Mouse (Mus musculus) hindbrain, embryonic 16.5 days (tissue): Measurements from ENCODE around the gene Zkscan1. TPM values are rescaled to one million over a fixed set of nuclear protein-coding genes. Genes with fewer than 3 reads are reported as not detected.
"Not testable (repeated sequence)": the region's sequence is repeated elsewhere in the genome, so short reads cannot be mapped to it uniquely, and the experiment has no call there.

Experiments
- ATAC-seq: fragments of 200-750 bp; cut with Nextera tagmentation; 2 replicates; pipeline ENCODE4 v1.8.0; 2017; ENCODE audit warnings: moderate TSS enrichment, moderate library complexity
- H3K27ac ChIP-seq: fragments of 300-500 bp; sonication (generic); 2 replicates; pipeline ENCODE4 v1.5.1; 2014; ENCODE audit warnings: low read depth, mild to moderate bottlenecking, control low read depth, low read length, moderate library complexity
- H3K27me3 ChIP-seq: fragments of 300-500 bp; sonication (generic); replicated peaks from 2 replicates; pipeline ENCODE4 v1.6.1; 2014; ENCODE audit warnings: low read length; ENCODE audit not compliant: control insufficient read depth, insufficient read depth
- H3K36me3 ChIP-seq: fragments of 300-500 bp; sonication (generic); 2 replicates; pipeline ENCODE4 v1.6.1; 2014; ENCODE audit warnings: mild to moderate bottlenecking, low read length, moderate library complexity, mixed read lengths; ENCODE audit not compliant: control insufficient read depth, insufficient read depth
- H3K4me1 ChIP-seq: fragments of 300-500 bp; sonication (generic); 2 replicates; pipeline ENCODE4 v1.6.1; 2014; ENCODE audit warnings: low read depth, low read length; ENCODE audit not compliant: control insufficient read depth, insufficient read depth
- H3K4me2 ChIP-seq: fragments of 300-500 bp; sonication (generic); 2 replicates; pipeline ENCODE4 v1.6.1; 2014; ENCODE audit warnings: mild to moderate bottlenecking, low read length, control low read depth, moderate library complexity
- H3K4me3 ChIP-seq: fragments of 300-500 bp; sonication (generic); 2 replicates; pipeline ENCODE4 v1.5.1; 2014; ENCODE audit warnings: mild to moderate bottlenecking, low read length, control low read depth, moderate library complexity
- H3K9ac ChIP-seq: fragments of 300-500 bp; sonication (generic); 2 replicates; pipeline ENCODE4 v1.6.1; 2014; ENCODE audit warnings: low read depth, mild to moderate bottlenecking, control low read depth, low read length, moderate library complexity
- H3K9me3 ChIP-seq: fragments of 300-500 bp; sonication (generic); 2 replicates; pipeline ENCODE4 v1.6.1; 2014; ENCODE audit warnings: mild to moderate bottlenecking, low read length, moderate library complexity; ENCODE audit not compliant: control insufficient read depth
- WGBS: fragments of 180-500 bp; shearing (Covaris S2); extraction: QIAGEN DNeasy Blood & Tissue Kit; methylation state at CpG from one replicate; pipeline ENCODE4 v1.1.7; 2014; 5-methylcytosine and 5-hydroxymethylcytosine counted together
- polyA plus RNA-seq: library from polyadenylated mRNA; unstranded; fragments of >200 nt; fragmentation: Nextera tagmentation; extraction: Ambion mirVana; gene quantifications from 2 replicates; pipeline ENCODE4 v1.2.1, GENCODE M21; 2015

Zkscan1 gene
- 15.9 and 20.5 TPM in 2 replicates for polyA plus RNA-seq

DNA sequence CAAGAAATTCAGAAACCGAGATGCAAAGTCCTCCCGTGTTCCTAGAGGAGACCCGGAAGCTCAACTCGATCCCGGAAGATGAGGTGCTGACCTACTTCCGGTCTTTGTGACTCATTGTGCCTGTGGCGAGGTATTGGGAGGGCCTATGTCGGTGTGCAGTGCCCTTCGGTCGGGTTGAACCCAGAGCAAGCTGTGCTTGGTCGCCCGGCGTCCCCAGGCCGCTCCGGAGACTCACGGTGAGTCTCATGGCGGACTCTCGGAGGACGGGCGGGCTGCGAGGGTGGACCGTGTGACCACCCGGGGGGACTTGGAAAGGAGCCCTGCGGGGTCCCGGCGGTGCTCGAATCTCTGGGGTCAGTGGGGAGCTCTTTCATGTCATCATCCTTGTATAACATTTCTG, at the start of gene Zkscan1:
Zkscan1 (plus strand) TSS at position 89 of the 400 bp plus-strand sequence.
- H3K27me3 ChIP-seq, result no peaks in the 10 kb centered on the region
- 0% methylated on average over 27 of the region's 27 CpGs for WGBS

DNA sequence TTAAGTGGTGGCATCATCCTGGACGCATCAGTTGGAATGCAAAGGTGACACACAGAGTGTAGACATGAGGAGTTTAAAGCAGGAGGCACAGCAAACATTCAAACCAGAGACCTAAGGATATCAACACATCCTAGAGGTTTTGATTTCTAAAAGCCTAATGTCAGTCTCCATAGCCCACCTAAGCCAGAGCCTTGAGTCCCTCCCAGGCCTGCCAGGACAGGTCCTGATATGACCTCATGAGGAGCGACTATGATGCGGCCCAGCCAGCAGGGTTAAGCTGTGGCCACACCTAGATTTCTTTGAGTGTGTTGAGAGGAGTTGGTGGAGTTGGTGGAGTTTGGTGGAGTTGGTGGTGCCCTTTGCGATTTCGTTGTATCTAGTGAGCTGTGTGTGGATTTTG, 32.0 kb upstream of the Zkscan1 start, which contains the start of gene Smok3c:
Smok3c (plus strand) TSS at position 301 of the 400 bp plus-strand sequence.
- not testable (repeated sequence) for H3K4me1 ChIP-seq, H3K9ac ChIP-seq, H3K27me3 ChIP-seq, H3K4me2 ChIP-seq, H3K9me3 ChIP-seq, ATAC-seq, H3K36me3 ChIP-seq, H3K4me3 ChIP-seq, H3K27ac ChIP-seq
- no CpG with 5 or more reads among the region's 5 CpGs for WGBS

More for the DNA sequence above, at the start of gene Zkscan1:
- H3K4me3 ChIP-seq, result peak within 1 kb of the TSS; percentile 100
- 0 out of 2 replicates have a peak, but pooled peaks cover 4% of the 10 kb centered on the region for H3K36me3 ChIP-seq
- peak; percentile 96 for ATAC-seq
- H3K9ac ChIP-seq, result peak within 1 kb of the TSS; percentile 99
- peak within 1 kb of the TSS; percentile 94 for H3K27ac ChIP-seq
- H3K4me1 ChIP-seq, result peaks cover 17% of the 10 kb centered on the region
- H3K9me3 ChIP-seq, result no peaks in the 10 kb centered on the region
- peak within 1 kb of the TSS; percentile 72 for H3K4me2 ChIP-seq

DNA sequence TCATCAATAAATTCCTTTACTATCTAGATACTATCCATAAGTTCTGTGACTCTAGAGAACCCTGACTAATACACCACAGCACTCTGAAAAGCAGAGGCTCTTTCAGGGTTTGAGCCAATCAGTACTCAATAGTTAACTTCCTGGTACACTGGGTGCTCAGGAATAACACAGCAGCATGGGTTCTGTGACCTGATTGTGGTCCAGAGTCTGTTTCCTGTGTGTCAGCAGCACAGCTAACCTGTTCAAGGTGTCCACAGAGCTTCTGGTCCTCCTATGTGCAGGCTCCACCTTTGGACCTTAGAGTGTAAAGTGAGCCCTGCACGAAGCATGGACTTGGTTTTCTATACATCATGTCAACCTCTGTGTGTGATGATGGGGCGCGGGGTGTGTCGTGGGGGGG, 11.1 kb upstream of the Zkscan1 start:
- no peak overlapping the region for H3K4me2 ChIP-seq
- 91% methylated on average over 4 of the region's 4 CpGs for WGBS
- ATAC-seq, result no peak
- no peaks in the 10 kb centered on the region for H3K4me1 ChIP-seq
- no peaks in the 10 kb centered on the region for H3K27me3 ChIP-seq
- no peak overlapping the region for H3K9ac ChIP-seq
- H3K27ac ChIP-seq, result no peak overlapping the region
- no peak overlapping the region for H3K4me3 ChIP-seq
- H3K36me3 ChIP-seq, result no peaks in the 10 kb centered on the region
- no peaks in the 10 kb centered on the region for H3K9me3 ChIP-seq

DNA sequence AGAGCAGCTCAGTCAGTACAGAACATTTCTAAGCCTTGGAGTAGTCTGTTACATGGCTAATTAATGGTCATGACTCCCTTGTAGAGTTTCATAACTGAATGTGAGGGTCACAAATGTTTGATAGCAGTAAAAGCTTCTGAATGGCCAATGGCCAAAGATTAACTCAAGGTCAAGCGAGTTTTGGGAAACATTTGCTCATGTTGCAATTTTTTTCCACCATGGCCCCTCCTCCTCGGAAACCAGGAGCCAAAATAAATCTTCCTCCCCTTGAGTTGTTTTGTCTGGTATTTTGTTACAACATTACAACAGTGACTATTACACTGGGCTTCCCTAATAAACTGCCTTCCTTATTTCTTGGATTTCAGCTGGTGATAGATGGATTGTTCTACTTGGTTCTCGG, 9.2 kb upstream of the Zkscan1 start:
- ATAC-seq, result no peak
- H3K4me3 ChIP-seq, result no peak overlapping the region
- H3K4me2 ChIP-seq, result no peak overlapping the region
- H3K9ac ChIP-seq, result no peak overlapping the region
- H3K27me3 ChIP-seq, result no peaks in the 10 kb centered on the region
- WGBS, result 76% methylated on average over 3 of the region's 3 CpGs
- H3K9me3 ChIP-seq, result no peaks in the 10 kb centered on the region
- H3K27ac ChIP-seq, result no peak overlapping the region
- H3K4me1 ChIP-seq, result no peaks in the 10 kb centered on the region
- no peaks in the 10 kb centered on the region for H3K36me3 ChIP-seq

DNA sequence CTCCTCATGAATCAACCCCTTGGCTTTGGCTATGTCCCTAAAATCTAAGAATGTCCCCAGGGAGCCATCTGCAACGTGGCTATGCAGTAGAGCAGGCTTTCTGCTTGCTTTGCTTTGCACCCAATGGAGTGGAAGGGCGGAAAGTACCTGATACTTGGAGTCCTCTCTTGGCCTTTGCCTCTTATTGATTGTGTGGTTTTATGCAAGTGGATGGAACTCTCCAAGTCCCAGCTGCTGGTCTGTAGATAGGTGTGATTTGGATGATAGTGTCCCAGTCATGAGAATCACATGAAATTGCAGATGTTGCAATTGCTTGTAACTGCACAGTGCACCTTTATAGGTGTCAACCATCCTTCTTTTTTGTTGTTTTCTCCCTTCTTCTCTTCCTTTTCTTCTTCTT, 8.7 kb upstream of the Zkscan1 start:
- H3K4me1 ChIP-seq, result no peaks in the 10 kb centered on the region
- H3K4me3 ChIP-seq, result no peak overlapping the region
- no peak overlapping the region for H3K9ac ChIP-seq
- H3K36me3 ChIP-seq, result no peaks in the 10 kb centered on the region
- H3K4me2 ChIP-seq, result no peak overlapping the region
- no peaks in the 10 kb centered on the region for H3K9me3 ChIP-seq
- no peak for ATAC-seq
- no peaks in the 10 kb centered on the region for H3K27me3 ChIP-seq
- 63% methylated on average over 2 of the region's 2 CpGs for WGBS
- no peak overlapping the region for H3K27ac ChIP-seq

DNA sequence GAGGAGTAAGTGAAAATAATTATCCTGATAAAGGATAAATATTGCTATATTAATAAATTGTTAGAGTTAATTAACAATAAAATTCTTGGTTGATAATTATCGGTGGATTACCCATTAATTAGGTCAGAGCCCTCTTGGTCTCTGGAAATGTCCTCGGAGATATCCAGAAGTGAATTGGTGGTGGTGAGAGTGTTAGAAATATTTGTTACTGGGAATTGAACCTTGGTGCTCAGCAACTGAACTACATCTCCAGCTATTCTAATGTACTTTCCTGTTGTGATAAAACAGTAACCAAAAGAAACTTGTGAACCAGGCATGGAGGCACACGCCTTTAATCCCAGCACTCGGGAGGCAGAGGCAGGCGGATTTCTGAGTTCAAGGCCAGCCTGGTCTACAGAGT, 4.4 kb upstream of the Zkscan1 start:
- WGBS, result 93% methylated on average over 5 of the region's 5 CpGs
- Histone ChIP-seq H3K4me1 (0 out of 2 replicates have a peak, but pooled peaks cover 2% of the 10 kb centered on the region), H3K27me3 (no peaks in the 10 kb centered on the region), H3K4me2 (no peak overlapping the region), H3K9ac (no peak overlapping the region), H3K36me3 (no peaks in the 10 kb centered on the region), H3K4me3 (no peak overlapping the region), H3K9me3 (no peaks in the 10 kb centered on the region), H3K27ac (no peak overlapping the region)
- ATAC-seq, result no peak

DNA sequence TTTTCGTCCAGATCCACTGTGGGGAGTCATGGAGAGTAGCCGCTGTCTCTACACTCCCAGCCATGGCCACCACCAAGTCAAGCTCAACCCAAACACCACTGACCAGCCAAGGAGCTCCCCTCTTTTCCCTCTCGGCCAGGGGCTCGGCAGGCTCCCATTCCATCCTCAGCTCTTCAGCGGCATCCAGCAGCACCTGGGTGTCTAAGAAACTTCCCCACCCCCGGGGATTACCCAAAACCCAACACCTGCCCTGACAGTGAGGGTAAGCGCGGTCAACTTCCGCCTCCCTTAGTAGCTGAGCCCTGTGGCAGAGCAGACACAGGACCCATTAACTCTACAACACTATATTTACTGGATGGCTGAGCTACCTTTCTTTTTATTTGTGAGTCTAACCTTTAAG, 3.4 kb upstream of the Zkscan1 start:
- Histone ChIP-seq H3K27me3 (no peaks in the 10 kb centered on the region), H3K4me3 (no peak overlapping the region), H3K4me2 (no peak overlapping the region), H3K9me3 (no peaks in the 10 kb centered on the region), H3K27ac (no peak overlapping the region), H3K36me3 (no peaks in the 10 kb centered on the region), H3K4me1 (peaks cover 8% of the 10 kb centered on the region), H3K9ac (no peak overlapping the region)
- WGBS, result 90% methylated on average over 9 of the region's 9 CpGs
- ATAC-seq, result no peak

DNA sequence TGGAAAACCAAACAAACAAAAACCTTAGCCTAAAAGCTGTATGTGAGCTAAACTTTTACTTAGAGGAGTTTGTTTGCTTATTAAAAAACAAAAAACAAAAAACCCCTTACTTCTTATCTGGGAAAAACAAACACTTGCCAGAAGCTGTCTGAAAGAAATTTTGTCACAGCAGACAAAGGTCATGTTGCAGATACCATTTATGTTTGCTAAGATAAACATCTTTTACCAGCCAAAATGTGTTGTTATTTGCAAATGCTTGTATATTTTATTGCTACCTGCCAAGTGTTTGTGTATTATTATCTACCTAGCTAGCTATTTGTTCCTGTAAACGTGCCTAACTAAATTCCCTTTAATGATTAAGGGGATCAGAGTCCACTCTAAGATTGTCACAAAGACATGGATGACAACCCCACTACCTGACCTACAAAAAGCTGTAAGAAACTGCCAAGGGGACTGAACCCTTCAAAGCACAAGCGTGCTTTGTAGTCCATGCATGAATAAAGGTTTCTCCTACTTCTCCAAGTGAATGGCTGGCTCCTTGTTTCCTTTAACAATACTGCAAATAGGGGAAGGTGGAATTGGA, 1.5 kb upstream of the Zkscan1 start:
- H3K27ac ChIP-seq, result no peak overlapping the region
- H3K4me2 ChIP-seq, result no peak overlapping the region
- WGBS, result 67% methylated on average over 2 of the region's 2 CpGs
- H3K36me3 ChIP-seq, result 0 out of 2 replicates have a peak, but pooled peaks cover 4% of the 10 kb centered on the region
- no peaks in the 10 kb centered on the region for H3K27me3 ChIP-seq
- H3K9ac ChIP-seq, result no peak overlapping the region
- H3K9me3 ChIP-seq, result no peaks in the 10 kb centered on the region
- no peak overlapping the region for H3K4me3 ChIP-seq
- ATAC-seq, result no peak
- peaks cover 17% of the 10 kb centered on the region for H3K4me1 ChIP-seq

DNA sequence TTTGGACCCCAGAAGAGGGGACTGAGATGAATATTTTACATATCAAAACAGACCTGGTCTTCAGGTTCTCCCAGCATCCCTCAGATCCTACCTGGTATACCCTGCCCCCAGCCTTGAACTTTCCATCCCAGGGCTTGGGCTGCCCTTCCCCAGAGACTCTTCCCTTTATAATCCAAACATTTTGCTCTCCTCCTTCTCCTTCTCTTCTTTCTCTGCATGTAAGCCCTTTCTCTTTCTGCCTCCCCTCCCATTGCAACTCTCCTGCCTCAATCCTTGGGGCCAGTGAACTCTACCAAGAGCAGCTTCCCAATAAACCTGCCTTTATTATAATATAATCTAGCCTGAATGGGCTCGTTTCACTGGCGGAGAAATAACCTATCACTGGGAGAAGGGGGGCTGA, 948 bp upstream of the Zkscan1 start:
- no peak overlapping the region for H3K9ac ChIP-seq
- H3K36me3 ChIP-seq, result 0 out of 2 replicates have a peak, but pooled peaks cover 4% of the 10 kb centered on the region
- no peak overlapping the region for H3K4me2 ChIP-seq
- no peaks in the 10 kb centered on the region for H3K27me3 ChIP-seq
- ATAC-seq, result no peak
- H3K4me1 ChIP-seq, result peaks cover 17% of the 10 kb centered on the region
- WGBS, result 91% methylated on average over 2 of the region's 2 CpGs
- no peak overlapping the region for H3K27ac ChIP-seq
- no peak overlapping the region for H3K4me3 ChIP-seq
- no peaks in the 10 kb centered on the region for H3K9me3 ChIP-seq
